Mouse (Mus musculus): ENCODE data around the gene Angptl2.

Angptl2 gene

GRCm38 (mm10) chr2:33270569-33270968 is 54.7 kb downstream of the Angptl2 start:
- no peak for DNase-seq (ENCODE audit: low spot score)

GRCm38 (mm10) chr2:33271511-33271910 is 55.6 kb downstream of the Angptl2 start:
- DNase-seq (ENCODE audit: low spot score), result no peak

- no peak for DNase-seq (ENCODE audit: low spot score)
These were observed 57.0 kb downstream of the Angptl2 start for GRCm38 (mm10) chr2:33272665-33273439.

GRCm38 (mm10) chr2:33274719-33275490 is 59.0 kb downstream of the Angptl2 start:
- DNase-seq (ENCODE audit: low spot score), result no peak

GRCm38 (mm10) chr2:33279758-33280157 is 63.9 kb downstream of the Angptl2 start:
- DNase-seq (ENCODE audit: low spot score), result no peak

GRCm38 (mm10) chr2:33280525-33280924 is 64.7 kb downstream of the Angptl2 start:
- DNase-seq (ENCODE audit: low spot score), result no peak

- no peak for DNase-seq (ENCODE audit: low spot score)
These were observed 65.9 kb downstream of the Angptl2 start for GRCm38 (mm10) chr2:33281807-33282206.

- DNase-seq (ENCODE audit: low spot score), result no peak
These were observed 67.0 kb downstream of the Angptl2 start for GRCm38 (mm10) chr2:33282877-33283276.

- no peak for DNase-seq (ENCODE audit: low spot score)
These were observed 67.8 kb downstream of the Angptl2 start for GRCm38 (mm10) chr2:33283674-33284073.

- no peak for DNase-seq (ENCODE audit: low spot score)
These were observed 73.0 kb downstream of the Angptl2 start for GRCm38 (mm10) chr2:33288837-33289236.

GRCm38 (mm10) chr2:33290491-33290890 is 74.6 kb downstream of the Angptl2 start:
- DNase-seq (ENCODE audit: low spot score), result no peak

- DNase-seq (ENCODE audit: low spot score), result no peak
These were observed 76.2 kb downstream of the Angptl2 start for GRCm38 (mm10) chr2:33292057-33292456.

GRCm38 (mm10) chr2:33295115-33295514 is 79.2 kb downstream of the Angptl2 start:
- DNase-seq (ENCODE audit: low spot score), result no peak
